Comparison of ENCODE assay signal across 10 mouse cellular contexts in genomic region chr16:17889689-17890341, GRCm38 (mm10). TPM values are rescaled to one million over a fixed set of nuclear protein-coding genes. Genes with fewer than 3 reads are reported as not detected.
DNase-seq lines count a peak whose midpoint lies in the region; ATAC-seq lines count a peak whose summit lies in the region.
"Had no signal": no experiment of that assay in that cellular context is flagged by ENCODE, and none has a peak within 500 bp of the region (broad histone marks: within the 10 kb centered on the region; RNA-seq: fewer than 3 reads in every experiment).

No protein-coding gene starts in this region.

- H3K36me3 ChIP-seq in liver, embryonic 11.5 days (ENCODE audit: control insufficient read depth, insufficient read depth, low read length) = no peaks in the 10 kb centered on the region
- H3K36me3 ChIP-seq in embryonic facial prominence, embryonic 13.5 days = no peaks in the 10 kb centered on the region
- H3K36me3 ChIP-seq in intestine, embryonic 16.5 days (ENCODE audit: control insufficient read depth, insufficient read depth, low read length) = no peaks in the 10 kb centered on the region
- no peaks in the 10 kb centered on the region for H3K36me3 ChIP-seq in neural tube, embryonic 14.5 days (ENCODE audit: control insufficient read depth, insufficient read depth, low read length)

- H3K9me3 ChIP-seq in liver, embryonic 11.5 days (ENCODE audit: control insufficient read depth, low read length) = no peaks in the 10 kb centered on the region
- H3K9me3 ChIP-seq in embryonic facial prominence, embryonic 13.5 days = no peaks in the 10 kb centered on the region
- no peaks in the 10 kb centered on the region for H3K9me3 ChIP-seq in intestine, embryonic 16.5 days (ENCODE audit: control insufficient read depth, low read length)
- H3K9me3 ChIP-seq in neural tube, embryonic 14.5 days (ENCODE audit: control insufficient read depth, low read length) = no peaks in the 10 kb centered on the region

- H3K4me1 ChIP-seq in liver, embryonic 11.5 days (replicated peaks; ENCODE audit: control insufficient read depth, insufficient read depth, low read length) = peaks cover 13% of the 10 kb centered on the region
- H3K4me1 ChIP-seq in embryonic facial prominence, embryonic 13.5 days = peaks cover 24% of the 10 kb centered on the region
- H3K4me1 ChIP-seq in intestine, embryonic 16.5 days (ENCODE audit: control insufficient read depth, insufficient read depth, low read length) = peaks cover 19% of the 10 kb centered on the region
- H3K4me1 ChIP-seq in neural tube, embryonic 14.5 days (ENCODE audit: control insufficient read depth, insufficient read depth, low read length) = peaks cover 17% of the 10 kb centered on the region

- no peak overlapping the region for H3K27ac ChIP-seq in liver, embryonic 11.5 days (ENCODE audit: low read depth, low read length)
- H3K27ac ChIP-seq in embryonic facial prominence, embryonic 13.5 days = no peak overlapping the region
- no peak overlapping the region for H3K27ac ChIP-seq in intestine, embryonic 16.5 days (ENCODE audit: low read length)
- no peak overlapping the region for H3K27ac ChIP-seq in neural tube, embryonic 14.5 days (ENCODE audit: low read depth, low read length)

- 82% methylated on average over 6 of the region's 6 CpGs for WGBS in liver, embryonic 11.5 days
- WGBS in embryonic facial prominence, embryonic 13.5 days = 83% methylated on average over 6 of the region's 6 CpGs
- 85% methylated on average over 6 of the region's 6 CpGs for WGBS in intestine, embryonic 16.5 days
- 83% methylated on average over 6 of the region's 6 CpGs for WGBS in neural tube, embryonic 14.5 days

- no peaks in the 10 kb centered on the region for H3K27me3 ChIP-seq in liver, embryonic 11.5 days (replicated peaks; ENCODE audit: control insufficient read depth, insufficient read depth, low read length)
- no peaks in the 10 kb centered on the region for H3K27me3 ChIP-seq in embryonic facial prominence, embryonic 13.5 days
- no peaks in the 10 kb centered on the region for H3K27me3 ChIP-seq in intestine, embryonic 16.5 days (replicated peaks; ENCODE audit: control insufficient read depth, insufficient read depth, low read length)
- H3K27me3 ChIP-seq in neural tube, embryonic 14.5 days (ENCODE audit: control insufficient read depth, insufficient read depth, low read length) = no peaks in the 10 kb centered on the region

- intact Hi-C loops in left cerebral cortex, postnatal 36 days (cut with DNase I) = no loop called here

- DNase-seq in liver, embryonic 11.5 days (ENCODE audit: low spot score) = no peak
- no peak for DNase-seq in liver
- no peak for DNase-seq in left cerebral cortex, postnatal 36 days (ENCODE audit: low spot score in 2 of 2)
- no peak for DNase-seq in adrenal gland, postnatal 25 days
- DNase-seq in natural killer cell, adult 2 months (ENCODE audit: low spot score in 2 of 2) = no peak

- ATAC-seq in liver, embryonic 11.5 days (replicated peaks; ENCODE audit: low FRiP score) = no peak
- ATAC-seq in embryonic facial prominence, embryonic 13.5 days (ENCODE audit: insufficient number of reproducible peaks, insufficient read depth, low FRiP score, low TSS enrichment, low read depth) = no peak
- ATAC-seq in intestine, embryonic 16.5 days = no peak
- no peak for ATAC-seq in neural tube, embryonic 14.5 days (ENCODE audit: low read depth)

- H3K9ac ChIP-seq in liver, embryonic 11.5 days (ENCODE audit: low read depth, low read length) = no peak overlapping the region
- H3K9ac ChIP-seq in embryonic facial prominence, embryonic 13.5 days = peak overlapping the region; percentile 99
- peak overlapping the region; percentile 99; the same call in 1 of the 2 replicates for H3K9ac ChIP-seq in intestine, embryonic 16.5 days (ENCODE audit: low read depth, low read length)
- peak overlapping the region; percentile 90 for H3K9ac ChIP-seq in neural tube, embryonic 14.5 days (replicated peaks; ENCODE audit: low read depth, low read length)

- H3K4me2 ChIP-seq in liver, embryonic 11.5 days = peak overlapping the region; percentile 80
- H3K4me2 ChIP-seq in embryonic facial prominence, embryonic 13.5 days = peak overlapping the region; percentile 74
- peak overlapping the region; percentile 89 for H3K4me2 ChIP-seq in intestine, embryonic 16.5 days (ENCODE audit: low read depth, low read length)
- peak overlapping the region; percentile 77 for H3K4me2 ChIP-seq in neural tube, embryonic 14.5 days (ENCODE audit: low read depth, low read length)

- peak overlapping the region; percentile 99; the same call in 1 of the 2 replicates for H3K4me3 ChIP-seq in liver, embryonic 11.5 days (ENCODE audit: low read depth, low read length)
- H3K4me3 ChIP-seq in embryonic facial prominence, embryonic 13.5 days = peak overlapping the region; percentile 96
- H3K4me3 ChIP-seq in intestine, embryonic 16.5 days (ENCODE audit: low read length) = peak overlapping the region; percentile 97
- H3K4me3 ChIP-seq in neural tube, embryonic 14.5 days (ENCODE audit: low read depth, low read length) = peak overlapping the region; percentile 88

RNA-seq across cellular contexts. Expression of gene Gm20518, which starts 1.7 kb away (rescaled TPM):
- 0.18 and 0.25 TPM in 2 replicates for polyA plus RNA-seq in liver, embryonic 11.5 days (2014; fragmentation: Nextera tagmentation; extraction: Ambion mirVana)
- polyA plus RNA-seq in embryonic facial prominence, embryonic 13.5 days (2015; fragmentation: Nextera tagmentation; extraction: Ambion mirVana) = 0.14 and 0.39 TPM in 2 replicates
- polyA plus RNA-seq in intestine, embryonic 16.5 days (2015; fragmentation: Nextera tagmentation; extraction: Ambion mirVana) = 0.26 and 0.31 TPM in 2 replicates
- polyA plus RNA-seq in neural tube, embryonic 14.5 days (2014; fragmentation: Nextera tagmentation; extraction: Ambion mirVana) = 0.21 and 0.36 TPM in 2 replicates
- total RNA-seq in left cerebral cortex, postnatal 36 days (2021) = 1 to 10 TPM; 1.3 to 2.2 TPM
- total RNA-seq in adrenal gland, postnatal 25 days (2021) = 0.30 TPM in 1 of 2 replicates, not detected in the other

RNA-seq across cellular contexts. Expression of gene Tssk1, which starts 4.2 kb away (rescaled TPM):
- polyA plus RNA-seq in liver, embryonic 11.5 days (2014; fragmentation: Nextera tagmentation; extraction: Ambion mirVana) = not detected in 2 replicates
- polyA plus RNA-seq in embryonic facial prominence, embryonic 13.5 days (2015; fragmentation: Nextera tagmentation; extraction: Ambion mirVana) = 0.14 TPM in 1 of 2 replicates, not detected in the other
- 0.05 TPM in 1 of 2 replicates, not detected in the other for polyA plus RNA-seq in intestine, embryonic 16.5 days (2015; fragmentation: Nextera tagmentation; extraction: Ambion mirVana)
- polyA plus RNA-seq in neural tube, embryonic 14.5 days (2014; fragmentation: Nextera tagmentation; extraction: Ambion mirVana) = 0.08 TPM in 1 of 2 replicates, not detected in the other
- not detected for total RNA-seq in left cerebral cortex, postnatal 36 days (2021)
- 0.12 TPM in 1 of 2 replicates, not detected in the other for total RNA-seq in adrenal gland, postnatal 25 days (2021)
- total RNA-seq: neutrophil, adult 5-6 weeks had no signal

RNA-seq across cellular contexts. Expression of gene Dgcr2, which starts 8.5 kb away (rescaled TPM):
- polyA plus RNA-seq in liver, embryonic 11.5 days (2014; fragmentation: Nextera tagmentation; extraction: Ambion mirVana) = 47.9 and 52.9 TPM in 2 replicates
- 96.8 and 97.0 TPM in 2 replicates for polyA plus RNA-seq in embryonic facial prominence, embryonic 13.5 days (2015; fragmentation: Nextera tagmentation; extraction: Ambion mirVana)
- polyA plus RNA-seq in intestine, embryonic 16.5 days (2015; fragmentation: Nextera tagmentation; extraction: Ambion mirVana) = 65.4 and 67.4 TPM in 2 replicates
- polyA plus RNA-seq in neural tube, embryonic 14.5 days (2014; fragmentation: Nextera tagmentation; extraction: Ambion mirVana) = 98.8 and 104 TPM in 2 replicates
- 100 to 1,000 TPM in 1 of 2 experiments, 10 to 100 TPM in 1; 92.6 to 103 TPM for total RNA-seq in left cerebral cortex, postnatal 36 days (2021)
- total RNA-seq in adrenal gland, postnatal 25 days (2021) = 67.7 and 73.0 TPM in 2 replicates

RNA-seq across cellular contexts. Expression of gene Tssk2, which starts 8.6 kb away (rescaled TPM):
- 0.12 TPM in 1 of 2 replicates, not detected in the other for polyA plus RNA-seq in liver, embryonic 11.5 days (2014; fragmentation: Nextera tagmentation; extraction: Ambion mirVana)
- 0.20 TPM in 1 of 2 replicates, not detected in the other for polyA plus RNA-seq in embryonic facial prominence, embryonic 13.5 days (2015; fragmentation: Nextera tagmentation; extraction: Ambion mirVana)
- polyA plus RNA-seq in intestine, embryonic 16.5 days (2015; fragmentation: Nextera tagmentation; extraction: Ambion mirVana) = not detected in 2 replicates
- polyA plus RNA-seq in neural tube, embryonic 14.5 days (2014; fragmentation: Nextera tagmentation; extraction: Ambion mirVana) = not detected in 2 replicates
- not detected for total RNA-seq in left cerebral cortex, postnatal 36 days (2021)
- total RNA-seq in adrenal gland, postnatal 25 days (2021) = not detected in 2 replicates
- total RNA-seq: gastrocnemius, postnatal 36 days; neutrophil, adult 5-6 weeks had no signal

RNA-seq across cellular contexts. Expression of gene Ess2, which starts 21.3 kb away (rescaled TPM):
- 24.4 and 26.4 TPM in 2 replicates for polyA plus RNA-seq in liver, embryonic 11.5 days (2014; fragmentation: Nextera tagmentation; extraction: Ambion mirVana)
- polyA plus RNA-seq in embryonic facial prominence, embryonic 13.5 days (2015; fragmentation: Nextera tagmentation; extraction: Ambion mirVana) = 43.7 and 46.9 TPM in 2 replicates
- 28.8 and 29.5 TPM in 2 replicates for polyA plus RNA-seq in intestine, embryonic 16.5 days (2015; fragmentation: Nextera tagmentation; extraction: Ambion mirVana)
- 42.4 and 42.5 TPM in 2 replicates for polyA plus RNA-seq in neural tube, embryonic 14.5 days (2014; fragmentation: Nextera tagmentation; extraction: Ambion mirVana)
- 10 to 100 TPM; 26.1 to 31.1 TPM for total RNA-seq in left cerebral cortex, postnatal 36 days (2021)
- total RNA-seq in adrenal gland, postnatal 25 days (2021) = 19.4 and 21.0 TPM in 2 replicates
